Mouse (Mus musculus) CH12.LX (cell line): ENCODE data around the gene Clstn1. TPM values are rescaled to one million over a fixed set of nuclear protein-coding genes. Genes with fewer than 3 reads are reported as not detected.
A peak's percentile ranks its signal among the peaks of the same experiment; 100 is the strongest.

ENCODE experiments used
- DNase-seq: peaks from one replicate; pipeline ENCODE4 v3.0.0-alpha.2; 2013; ENCODE audit errors: extremely low read depth
- H3K27ac ChIP-seq: 2 replicates; pipeline ENCODE4 v1.5.1; 2012; ENCODE audit warnings: low read depth, mild to moderate bottlenecking, control low read depth, moderate library complexity; ENCODE audit not compliant: insufficient read depth
- H3K27me3 ChIP-seq: replicated peaks from 2 replicates; pipeline ENCODE3; 2012; ENCODE audit warnings: inconsistent platforms
- H3K36me3 ChIP-seq, 2 experiments: replicated peaks in 1 of 2; 2 replicates each; pipeline versions ENCODE3 to v1.6.1; 2012; ENCODE audit warnings: inconsistent platforms in 1 of 2, low read length in 1 of 2, mild to moderate bottlenecking in 1 of 2, mixed read lengths in 1 of 2, moderate library complexity in 1 of 2; ENCODE audit not compliant: control insufficient read depth in 1 of 2, insufficient read depth in 1 of 2
- H3K4me1 ChIP-seq, 2 experiments: 2 replicates each; pipeline ENCODE4 v1.6.1; 2012; ENCODE audit warnings: inconsistent platforms in 1 of 2, moderate library complexity in 1 of 2; ENCODE audit not compliant: insufficient read depth in 2 of 2, control insufficient read depth in 1 of 2
- H3K4me2 ChIP-seq: 2 replicates; pipeline ENCODE4 v1.6.1; 2012; ENCODE audit warnings: low read depth, mild to moderate bottlenecking, control low read depth; ENCODE audit not compliant: poor library complexity, insufficient read depth, severe bottlenecking
- H3K4me3 ChIP-seq, 3 experiments: fragments of 150-350 bp in 1 of 3; sonication (generic) in 1 of 3; replicated peaks in 1 of 3; 2 replicates each; pipeline versions ENCODE3 to v1.5.1; 2011 to 2012; ENCODE audit warnings: low read depth in 2 of 3, low read length in 2 of 3, mild to moderate bottlenecking in 2 of 3, moderate library complexity in 2 of 3, control low read depth in 1 of 3, improper control_type of control experiment in 1 of 3, inconsistent platforms in 1 of 3, mixed read lengths in 1 of 3; ENCODE audit not compliant: poor library complexity in 1 of 3
- H3K79me2 ChIP-seq: replicated peaks from 2 replicates; pipeline ENCODE4 v1.6.1; 2012; ENCODE audit warnings: mild to moderate bottlenecking, moderate library complexity; ENCODE audit not compliant: control insufficient read depth, poor library complexity, insufficient read depth, severe bottlenecking; ENCODE audit errors: extremely low read depth
- H3K9ac ChIP-seq: 2 replicates; pipeline ENCODE4 v1.6.1; 2012; ENCODE audit warnings: low read depth, mild to moderate bottlenecking, control low read depth, moderate library complexity; ENCODE audit not compliant: insufficient read depth
- H3K9me3 ChIP-seq: replicated peaks from 2 replicates; pipeline ENCODE3; 2012; ENCODE audit warnings: low read length, inconsistent platforms, mixed read lengths
- BHLHE40 ChIP-seq: IDR thresholded peaks from 2 replicates; pipeline ENCODE4 v1.6.1; 2011; ENCODE audit warnings: mild to moderate bottlenecking, low read depth, low read length, improper control_type of control experiment
- CTCF ChIP-seq, 2 experiments: IDR thresholded peaks in 1 of 2; conservative IDR thresholded peaks in 1 of 2; 2 replicates each; pipeline ENCODE4 v1.5.1; 2011 to 2012; ENCODE audit warnings: low read depth in 2 of 2, low read length in 2 of 2, improper control_type of control experiment in 1 of 2, inconsistent platforms in 1 of 2, mild to moderate bottlenecking in 1 of 2, moderate library complexity in 1 of 2
- ELF1 ChIP-seq: IDR thresholded peaks from 2 replicates; pipeline ENCODE4 v1.6.1; 2014; ENCODE audit warnings: low read depth, mild to moderate bottlenecking, inconsistent platforms, low read length, improper control_type of control experiment
- EP300 ChIP-seq: IDR thresholded peaks from 2 replicates; pipeline ENCODE4 v1.6.1; 2011; ENCODE audit warnings: low read length, improper control_type of control experiment
- ETS1 ChIP-seq: conservative IDR thresholded peaks from 2 replicates; pipeline ENCODE4 v1.6.1; 2012; ENCODE audit warnings: low read depth, mild to moderate bottlenecking, inconsistent platforms, low read length, improper control_type of control experiment, moderate library complexity
- HCFC1 ChIP-seq: IDR thresholded peaks from 2 replicates; pipeline ENCODE4 v1.6.1; 2012; ENCODE audit warnings: low read depth, mild to moderate bottlenecking, inconsistent platforms, low read length, improper control_type of control experiment
- JUN ChIP-seq: IDR thresholded peaks from 2 replicates; pipeline ENCODE4 v1.6.1; 2011; ENCODE audit warnings: low read depth, mild to moderate bottlenecking, low read length, improper control_type of control experiment, moderate library complexity; ENCODE audit not compliant: insufficient read depth
- JUND ChIP-seq: conservative IDR thresholded peaks from 2 replicates; pipeline ENCODE4 v1.6.1; 2011; ENCODE audit warnings: low read depth, low read length, improper control_type of control experiment
- MAFK ChIP-seq: IDR thresholded peaks from 2 replicates; pipeline ENCODE4 v1.6.1; 2011; ENCODE audit warnings: low read length, improper control_type of control experiment; ENCODE audit not compliant: insufficient replicate concordance
- MAX ChIP-seq: IDR thresholded peaks from 2 replicates; pipeline ENCODE4 v1.6.1; 2011; ENCODE audit warnings: low read length, improper control_type of control experiment
- MAZ ChIP-seq: IDR thresholded peaks from 2 replicates; pipeline ENCODE4 v1.6.1; 2012; ENCODE audit warnings: low read depth, mild to moderate bottlenecking, inconsistent platforms, low read length, improper control_type of control experiment, moderate library complexity
- MYC ChIP-seq: IDR thresholded peaks from 2 replicates; pipeline ENCODE4 v1.6.1; 2011; ENCODE audit warnings: low read depth, mild to moderate bottlenecking, improper control_type of control experiment, low read length
- SMC3 ChIP-seq: IDR thresholded peaks from 2 replicates; pipeline ENCODE4 v1.6.1; 2011; ENCODE audit warnings: low read depth, low read length, improper control_type of control experiment
- USF1 ChIP-seq: IDR thresholded peaks from 2 replicates; pipeline ENCODE4 v1.6.1; 2014; ENCODE audit warnings: low read depth, mild to moderate bottlenecking, inconsistent platforms, low read length, improper control_type of control experiment
- ZKSCAN1 ChIP-seq: IDR thresholded peaks from 2 replicates; pipeline ENCODE4 v1.6.1; 2012; ENCODE audit warnings: low read depth, inconsistent platforms, low read length, improper control_type of control experiment, borderline replicate concordance
- dilution Hi-C: fragments of 300-500 bp; cut with MboI; formaldehyde crosslinking; loops from 2 replicates; pipeline ENCODE4 v1.14.3; 2020; ENCODE audit warnings: low sequenced_read_pairs; ENCODE audit not compliant: extremely low pct_unique_long_range_greater_than_20kb, extremely low pct_ligation_motif_present
- in situ Hi-C: fragments of 300-500 bp; cut with MboI; formaldehyde crosslinking; loops from 3 replicates; pipeline ENCODE4 v1.14.3; 2019; ENCODE audit warnings: low sequenced_read_pairs, low pct_ligation_motif_present, low pct_unique_long_range_greater_than_20kb, mixed read lengths
- polyA plus RNA-seq: library from polyadenylated mRNA; unstranded; fragments of >175 nt; gene quantifications from 2 replicates; pipeline ENCODE4 v1.2.1, GENCODE M21; 2012; ENCODE audit warnings: low read depth; ENCODE audit not compliant: insufficient read length
- total RNA-seq, 2 experiments: library from RNA; depleted of rRNA; stranded (reverse); fragments of 300-350 nt in 1 of 2; fragments of >200 nt in 1 of 2; gene quantifications; 2 replicates each; pipeline ENCODE4 v1.2.3; 2012 to 2014

Clstn1 gene
- total and polyA plus RNA-seq, 3 experiments: 26.4 to 53.1 (median 35.2) TPM

DNA sequence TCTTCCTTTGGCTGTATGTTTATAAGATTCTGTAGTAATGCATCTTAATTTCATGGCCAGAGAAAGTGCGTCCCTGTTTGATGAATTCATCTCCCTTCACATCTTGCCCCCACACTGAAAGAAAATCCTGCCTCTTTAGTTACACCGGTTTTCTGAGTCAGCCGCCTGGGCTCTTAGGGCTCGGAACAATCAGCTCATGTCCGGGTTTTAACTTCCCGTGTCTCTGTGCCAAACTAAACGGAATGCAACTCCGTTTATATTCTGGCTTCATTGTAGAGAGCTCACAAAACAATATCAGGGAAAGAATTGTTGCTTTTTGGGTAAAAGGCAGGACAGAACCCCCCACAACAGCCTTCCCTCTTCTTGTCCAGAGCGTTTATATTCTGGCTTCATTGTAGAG, 42.5 kb downstream of the Clstn1 start:
- in situ Hi-C loops (no loop called here), dilution Hi-C loops (no loop called here)
- DNase-seq: no peak
- H3K9ac ChIP-seq: no peak overlapping the region
- H3K4me2 ChIP-seq: no peak overlapping the region
- no peaks in the 10 kb centered on the region for H3K9me3 ChIP-seq
- H3K27me3 ChIP-seq: no peaks in the 10 kb centered on the region
- no peak overlapping the region for H3K4me3 ChIP-seq
- H3K27ac ChIP-seq: no peak overlapping the region
- H3K36me3 ChIP-seq: peaks cover 27 to 55% of the 10 kb centered on the region in 2 experiments
- H3K79me2 ChIP-seq: no peaks in the 10 kb centered on the region
- peaks cover 4 to 17% of the 10 kb centered on the region in 2 experiments; a peak in 3 of 4 replicates for H3K4me1 ChIP-seq
- TF ChIP-seq CTCF (conservative IDR thresholded peaks at IDR 0.05 in 1 of 2, IDR thresholded peaks at IDR 0.05 in 1 of 2; ENCODE audit: low read depth in 2 of 2, low read length in 2 of 2): no peak
- TF ChIP-seq EP300: no peak
- no peak for TF ChIP-seq SMC3
- TF ChIP-seq BHLHE40: no peak
- TF ChIP-seq HCFC1: no peak
- no peak for TF ChIP-seq ZKSCAN1
- TF ChIP-seq ELF1: no peak
- no peak for TF ChIP-seq MYC
- no peak for TF ChIP-seq MAZ
- TF ChIP-seq JUND: no peak
- no peak for TF ChIP-seq USF1

DNA sequence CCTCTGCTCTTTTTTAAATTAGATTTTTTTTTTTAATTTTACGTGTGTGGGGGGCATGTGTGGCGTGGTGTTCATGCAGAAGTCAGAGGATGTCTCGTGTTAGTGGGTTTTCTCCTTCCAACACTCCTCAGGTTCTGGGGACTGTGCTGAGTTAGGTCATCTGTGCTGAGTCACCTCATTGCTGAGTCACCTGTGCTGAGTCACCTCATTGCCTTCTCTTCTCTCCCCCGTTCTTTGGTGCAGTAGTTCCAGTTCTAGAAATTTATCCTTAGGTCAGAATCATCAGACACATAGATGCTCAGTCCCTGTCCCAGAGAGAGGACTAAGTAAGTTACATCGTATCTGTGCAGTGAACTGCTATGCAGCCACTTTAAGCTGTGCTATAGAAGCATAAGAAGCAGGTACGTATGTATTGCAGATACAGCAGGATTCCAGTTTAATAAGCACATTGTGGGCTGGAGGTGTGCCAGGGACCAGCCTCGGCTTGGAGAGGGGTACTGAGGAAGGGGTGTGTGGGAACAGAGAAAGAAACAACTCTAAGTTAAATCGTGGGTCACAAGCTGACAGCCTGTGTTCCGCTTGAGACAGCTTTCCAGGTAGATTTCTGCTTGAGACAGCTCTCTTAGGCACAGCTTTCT, 46.5 kb downstream of the Clstn1 start:
- no peaks in the 10 kb centered on the region for H3K79me2 ChIP-seq
- no peaks in the 10 kb centered on the region for H3K9me3 ChIP-seq
- H3K36me3 ChIP-seq: peaks cover 34 to 78% of the 10 kb centered on the region in 2 experiments
- TF ChIP-seq JUN: peak; percentile 25; the same call in 1 of the 2 replicates
- TF ChIP-seq MAX: no peak
- peak; percentile 65 for TF ChIP-seq ETS1
- no peak for TF ChIP-seq ELF1
- TF ChIP-seq MAFK: peak; percentile 86
- no peak for DNase-seq
- H3K9ac ChIP-seq: no peak overlapping the region
- H3K4me1 ChIP-seq: peaks cover 4 to 27% of the 10 kb centered on the region in 2 experiments; a peak in 3 of 4 replicates
- H3K4me3 ChIP-seq: no peak overlapping the region
- no peaks in the 10 kb centered on the region for H3K27me3 ChIP-seq
- no peak overlapping the region for H3K4me2 ChIP-seq
- H3K27ac ChIP-seq: no peak overlapping the region
- in situ Hi-C loops (no loop called here), dilution Hi-C loops (no loop called here)
